Mouse (Mus musculus): ENCODE results near the gene Taf11. TPM values are rescaled to one million over a fixed set of nuclear protein-coding genes. Genes with fewer than 3 reads are reported as not detected.

The Taf11 gene
- polyA plus RNA-seq, 1 experiment from 2014 or later, result 37.0 TPM

DNA sequence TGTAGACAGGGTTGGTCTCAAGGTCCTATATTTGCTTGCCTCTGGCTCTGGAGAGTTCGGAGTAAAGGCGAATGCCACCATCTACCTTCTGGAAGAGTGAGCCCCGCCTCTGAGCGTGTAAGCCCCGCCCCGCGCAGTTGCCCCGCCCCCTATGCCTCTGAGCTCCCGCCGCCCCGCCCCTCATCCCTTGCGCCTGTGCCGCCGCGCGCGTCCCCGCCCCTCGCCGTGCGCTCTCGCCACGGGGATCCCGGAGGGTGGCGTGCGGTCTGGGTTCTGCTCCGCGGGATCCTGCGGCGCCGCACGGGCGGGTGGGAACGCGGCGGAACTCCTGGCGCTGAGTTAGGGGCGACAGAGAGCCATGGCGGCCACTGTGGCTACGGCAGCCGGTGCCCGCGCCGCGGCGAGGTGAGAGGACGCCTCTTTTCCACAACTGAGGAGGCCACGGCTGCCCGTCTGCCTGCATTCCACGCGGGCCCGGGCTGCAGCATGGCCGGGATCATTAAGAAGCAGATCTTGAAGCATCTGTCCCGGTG is 53.3 kb downstream of the Taf11 start, which contains the start of gene Uhrf1bp1:
TSS of gene Uhrf1bp1 (plus strand) at position 177 of the 533 bp plus-strand sequence.
- H3K36me3 ChIP-seq (ENCODE audit: inconsistent target), result no peaks in the 10 kb centered on the region
- H3K27ac ChIP-seq, result peak within 1 kb of the TSS; percentile 39
- peaks cover 44% of the 10 kb centered on the region for H3K79me2 ChIP-seq (ENCODE audit: inconsistent target)
- H3K4me3 ChIP-seq (ENCODE audit: inconsistent target), result peak within 1 kb of the TSS; percentile 53
- under 1% methylated on average over 54 of the region's 54 CpGs for WGBS (ENCODE audit: missing documents)

Other genes starting within 250 kb of the Taf11 start
- gene Spdef, start 180.9 kb downstream of the Taf11 start, polyA plus RNA-seq (2018), result not detected in 3 replicates
- gene D17Wsu92e, start 89.2 kb downstream of the Taf11 start, polyA plus RNA-seq (2018), result 79.5 to 101 TPM (median 86.2 TPM) in 3 replicates
- gene Snrpc, start 71.7 kb downstream of the Taf11 start, polyA plus RNA-seq (2018), result 84.2 to 113 TPM (median 89.9 TPM) in 3 replicates
- 6.8 to 14.6 TPM (median 7.6 TPM) in 3 replicates for gene Uhrf1bp1, start 53.4 kb downstream of the Taf11 start, polyA plus RNA-seq (2018)
- gene Anks1, start 538 bp downstream of the Taf11 start, polyA plus RNA-seq (2018), result 12.3 to 26.5 TPM (median 21.0 TPM) in 3 replicates
- gene Tcp11, start 170.8 kb upstream of the Taf11 start, polyA plus RNA-seq (2018), result not detected in 3 replicates
- gene Scube3, start 232.3 kb upstream of the Taf11 start, polyA plus RNA-seq (2018), result 0.04 TPM in 1 of 3 replicates, not detected in the others